ENCODE assay signal across 12 mouse cellular contexts in genomic region chr10:120861194-120861593, GRCm38 (mm10). TPM values are rescaled to one million over a fixed set of nuclear protein-coding genes. Genes with fewer than 3 reads are reported as not detected.
A peak's percentile ranks its signal among the peaks of the same experiment; 100 is the strongest.
DNase-seq lines count a peak whose midpoint lies in the region; ATAC-seq and TF ChIP-seq lines count a peak whose summit lies in the region.
"Had no signal": no experiment of that assay in that cellular context is flagged by ENCODE, and none has a peak within 500 bp of the region (broad histone marks: within the 10 kb centered on the region; RNA-seq: fewer than 3 reads in every experiment).

No protein-coding gene starts in this region.

- TF ChIP-seq CTCF in liver, adult 2 months (IDR thresholded peaks at IDR 0.05; ENCODE audit: low read depth, low read length), result peak; percentile 66
- peak; percentile 67; the same call in 1 of the 2 replicates for TF ChIP-seq CTCF in testis, adult 2 months (IDR thresholded peaks at IDR 0.05; ENCODE audit: control insufficient read depth, insufficient read depth, insufficient replicate concordance, low read depth, low read length)

- H3K79me2 ChIP-seq in liver, adult 2 months (ENCODE audit: control insufficient read depth, insufficient read depth, low read length), result no peaks in the 10 kb centered on the region

- no peak overlapping the region for H3K4me2 ChIP-seq in liver, embryonic 11.5 days
- H3K4me2 ChIP-seq: heart, embryonic 12.5 days; limb, embryonic 12.5 days; neural tube, embryonic 13.5 days had no signal

- 76% methylated on average over 3 of the region's 3 CpGs for WGBS in liver, adult 2 months
- WGBS in liver, embryonic 11.5 days, result 84% methylated on average over 3 of the region's 3 CpGs

- TF ChIP-seq POLR2A in liver, adult 2 months (IDR thresholded peaks at IDR 0.05; ENCODE audit: extremely low read depth, insufficient read depth, low read length), result no peak
- TF ChIP-seq POLR2A in testis, adult 2 months (IDR thresholded peaks at IDR 0.05; ENCODE audit: control insufficient read depth, low read depth, low read length), result no peak

- ATAC-seq in liver, embryonic 11.5 days (replicated peaks; ENCODE audit: low FRiP score), result no peak
- no peak for ATAC-seq in erythroid progenitor cell, adult 5-6 weeks (replicated peaks; ENCODE audit: low FRiP score, poor library complexity, severe bottlenecking)

- peak; percentile 52 to 65 for DNase-seq in cerebellum, postnatal 10 days
- no peak for DNase-seq in cerebellum, adult 9-10 months
- no peak for DNase-seq in liver, adult 2 months (ENCODE audit: extremely low read depth, low read depth, low spot score)
- DNase-seq in liver, embryonic 11.5 days (ENCODE audit: low spot score), result no peak
- DNase-seq in kidney, postnatal 10 days, result peak; percentile 68
- no peak for DNase-seq in T-cell, adult 2 months (ENCODE audit: low spot score)
- DNase-seq: cerebellum, adult 9-11 months had no signal

- H3K9me3 ChIP-seq in liver, embryonic 11.5 days (ENCODE audit: control insufficient read depth, low read length), result no peaks in the 10 kb centered on the region
- H3K9me3 ChIP-seq: heart, embryonic 12.5 days; limb, embryonic 12.5 days; neural tube, embryonic 13.5 days had no signal

- H3K27me3 ChIP-seq in liver, adult 2 months (ENCODE audit: control insufficient read depth, insufficient read depth, low read length), result no peaks in the 10 kb centered on the region
- no peaks in the 10 kb centered on the region for H3K27me3 ChIP-seq in liver, embryonic 11.5 days (replicated peaks; ENCODE audit: control insufficient read depth, insufficient read depth, low read length)
- no peaks in the 10 kb centered on the region for H3K27me3 ChIP-seq in testis, adult 2 months (ENCODE audit: control insufficient read depth, insufficient read depth, low read length)
- H3K27me3 ChIP-seq: heart, embryonic 12.5 days; limb, embryonic 12.5 days; neural tube, embryonic 13.5 days had no signal

- H3K4me1 ChIP-seq in liver, adult 2 months (ENCODE audit: control insufficient read depth, insufficient read depth, low read length), result peaks cover 3% of the 10 kb centered on the region; the same call in 1 of the 2 replicates
- H3K4me1 ChIP-seq in liver, embryonic 11.5 days (replicated peaks; ENCODE audit: control insufficient read depth, insufficient read depth, low read length), result peaks cover 2% of the 10 kb centered on the region; the same call in 1 of the 2 replicates
- H3K4me1 ChIP-seq in testis, adult 2 months (ENCODE audit: control insufficient read depth, insufficient read depth, low read length), result peaks cover 6% of the 10 kb centered on the region; the same call in 1 of the 2 replicates
- H3K4me1 ChIP-seq: neural tube, embryonic 13.5 days had no signal

- H3K4me3 ChIP-seq in liver, adult 2 months (ENCODE audit: insufficient read depth, low read depth, low read length), result no peak overlapping the region
- H3K4me3 ChIP-seq in liver, embryonic 11.5 days (ENCODE audit: low read depth, low read length), result no peak overlapping the region
- H3K4me3 ChIP-seq in testis, adult 2 months (ENCODE audit: control insufficient read depth, low read depth, low read length), result no peak overlapping the region
- H3K4me3 ChIP-seq: heart, embryonic 12.5 days; limb, embryonic 12.5 days; neural tube, embryonic 13.5 days had no signal

- no peak overlapping the region for H3K27ac ChIP-seq in liver, adult 2 months (replicated peaks; ENCODE audit: insufficient read depth, low read depth, low read length)
- H3K27ac ChIP-seq in liver, embryonic 11.5 days (ENCODE audit: low read depth, low read length), result no peak overlapping the region
- no peak overlapping the region for H3K27ac ChIP-seq in testis, adult 2 months (ENCODE audit: control insufficient read depth, insufficient read depth, low read depth, low read length)
- H3K27ac ChIP-seq: limb, embryonic 12.5 days; neural tube, embryonic 13.5 days had no signal

- no peak overlapping the region for H3K9ac ChIP-seq in liver, adult 2 months (ENCODE audit: low read depth, low read length)
- no peak overlapping the region for H3K9ac ChIP-seq in liver, embryonic 11.5 days (ENCODE audit: low read depth, low read length)
- H3K9ac ChIP-seq: heart, embryonic 12.5 days; limb, embryonic 12.5 days; neural tube, embryonic 13.5 days had no signal

- no peaks in the 10 kb centered on the region for H3K36me3 ChIP-seq in liver, adult 2 months (ENCODE audit: control insufficient read depth, insufficient read depth, low read length)
- H3K36me3 ChIP-seq in liver, embryonic 11.5 days (ENCODE audit: control insufficient read depth, insufficient read depth, low read length), result no peaks in the 10 kb centered on the region
- no peaks in the 10 kb centered on the region for H3K36me3 ChIP-seq in testis, adult 2 months (ENCODE audit: control insufficient read depth, insufficient read depth, low read length)
- H3K36me3 ChIP-seq: neural tube, embryonic 13.5 days had no signal

RNA-seq across cellular contexts. Expression of gene Msrb3, which starts 37.7 kb away (rescaled TPM):
- 9.5 and 10.1 TPM in 2 replicates for total RNA-seq in liver, adult 2 months (2014; rRNA removed)
- 3.7 and 4.1 TPM in 2 replicates for polyA plus RNA-seq in liver, adult 2 months (2012; rRNA removed)
- polyA plus RNA-seq in liver, embryonic 11.5 days (2014; fragmentation: Nextera tagmentation; extraction: Ambion mirVana), result 2.1 and 2.8 TPM in 2 replicates
- 30.6 and 35.1 TPM in 2 replicates for polyA plus RNA-seq in testis, adult 2 months (2012; rRNA removed)
- total RNA-seq in erythroid progenitor cell, adult 5-6 weeks (2015; ENCODE audit: low replicate concordance), result not detected in 2 replicates
- 0.30 and 0.64 TPM in 2 replicates for total RNA-seq in erythroid progenitor cell, adult 5-6 weeks (2017; ENCODE audit: low replicate concordance)

Comparison
In these comparisons a context has a peak if more than half of its experiments do, and no peak if none do; other contexts are left out.
1. DNase-seq: peak in cerebellum, postnatal 10 days (2 of 2) and kidney, postnatal 10 days (single experiment); none in cerebellum, adult 9-10 months (single experiment), liver, adult 2 months (single experiment), liver, embryonic 11.5 days (single experiment) and T-cell, adult 2 months (single experiment).